Mouse (Mus musculus) stomach, embryonic 16.5 days (tissue): ENCODE results near the gene Ces1e. TPM values are rescaled to one million over a fixed set of nuclear protein-coding genes. Genes with fewer than 3 reads are reported as not detected.
"Not testable (repeated sequence)": the region's sequence is repeated elsewhere in the genome, so short reads cannot be mapped to it uniquely, and the experiment has no call there.

Source experiments
- ATAC-seq: fragments of 200-750 bp; cut with Nextera tagmentation; 2 replicates; pipeline ENCODE4 v1.8.0; 2017; ENCODE audit warnings: moderate number of reproducible peaks, moderate TSS enrichment; ENCODE audit not compliant: insufficient read depth, low FRiP score
- H3K27ac ChIP-seq: fragments of 300-500 bp; sonication (generic); 2 replicates; pipeline ENCODE4 v1.5.1; 2014; ENCODE audit warnings: low read length
- H3K27me3 ChIP-seq: fragments of 300-500 bp; sonication (generic); 2 replicates; pipeline ENCODE4 v1.6.1; 2014; ENCODE audit warnings: low read length, control low read depth, mixed read lengths; ENCODE audit not compliant: control insufficient read depth, insufficient read depth
- H3K36me3 ChIP-seq: fragments of 300-500 bp; sonication (generic); 2 replicates; pipeline ENCODE4 v1.6.1; 2014; ENCODE audit warnings: low read length; ENCODE audit not compliant: control insufficient read depth, insufficient read depth
- H3K4me1 ChIP-seq: fragments of 300-500 bp; sonication (generic); 2 replicates; pipeline ENCODE4 v1.6.1; 2014; ENCODE audit warnings: low read length, control low read depth, mixed read lengths; ENCODE audit not compliant: control insufficient read depth, insufficient read depth
- H3K4me2 ChIP-seq: fragments of 300-500 bp; sonication (generic); 2 replicates; pipeline ENCODE4 v1.6.1; 2014; ENCODE audit warnings: low read depth, low read length, mixed read lengths
- H3K4me3 ChIP-seq: fragments of 300-500 bp; sonication (generic); replicated peaks from 2 replicates; pipeline ENCODE4 v1.5.1; 2014; ENCODE audit warnings: mild to moderate bottlenecking, low read length
- H3K9ac ChIP-seq: fragments of 300-500 bp; sonication (generic); 2 replicates; pipeline ENCODE4 v1.6.1; 2014; ENCODE audit warnings: low read length
- H3K9me3 ChIP-seq: fragments of 300-500 bp; sonication (generic); replicated peaks from 2 replicates; pipeline ENCODE4 v1.6.1; 2016; ENCODE audit warnings: low read length, control low read depth; ENCODE audit not compliant: control insufficient read depth
- WGBS: fragments of 180-500 bp; shearing (Covaris S2); extraction: QIAGEN DNeasy Blood & Tissue Kit; methylation state at CpG from one replicate; pipeline ENCODE4 v1.1.7; 2014; 5-methylcytosine and 5-hydroxymethylcytosine counted together
- polyA plus RNA-seq: library from polyadenylated mRNA; unstranded; fragments of >200 nt; fragmentation: Nextera tagmentation; extraction: Ambion mirVana; gene quantifications from 2 replicates; pipeline ENCODE4 v1.2.1, GENCODE M21; 2015

Gene Ces1e
- polyA plus RNA-seq, 1 experiment from 2014 or later: 2.0 TPM

- ATAC-seq: not testable (repeated sequence)
Measured at GRCm38 (mm10) chr8:93199146-93199545, 30.3 kb downstream of the Ces1e start.

GRCm38 (mm10) chr8:93197685-93198525 is 31.5 kb downstream of the Ces1e start, which contains the start of gene Ces1d:
Gene Ces1d (minus strand): TSS chr8:93197838.
- H3K27ac ChIP-seq: no peak within 1 kb of the TSS
- H3K4me3 ChIP-seq: no peak within 1 kb of the TSS
- H3K9ac ChIP-seq: no peak within 1 kb of the TSS
- no peak within 1 kb of the TSS for H3K4me2 ChIP-seq
- no peaks in the 10 kb centered on the region for H3K36me3 ChIP-seq
- no peaks in the 10 kb centered on the region for H3K27me3 ChIP-seq
- H3K4me1 ChIP-seq: peaks cover 4% of the 10 kb centered on the region; the same call in 1 of the 2 replicates
- H3K9me3 ChIP-seq: no peaks in the 10 kb centered on the region
- 67% methylated on average over 8 of the region's 8 CpGs for WGBS
- ATAC-seq: peak; percentile 75

More at GRCm38 (mm10) chr8:93199146-93199545, 30.3 kb downstream of the Ces1e start:
- not testable (repeated sequence) for H3K4me1 ChIP-seq, H3K36me3 ChIP-seq, H3K9me3 ChIP-seq, H3K4me2 ChIP-seq, H3K27me3 ChIP-seq, H3K9ac ChIP-seq, H3K4me3 ChIP-seq, H3K27ac ChIP-seq
- WGBS: 52% methylated on average over 7 of the region's 7 CpGs

GRCm38 (mm10) chr8:93196436-93196835 is 33.0 kb downstream of the Ces1e start:
- Histone ChIP-seq H3K4me1 (peaks cover 4% of the 10 kb centered on the region; the same call in 1 of the 2 replicates), H3K27me3 (no peaks in the 10 kb centered on the region), H3K4me3 (no peak overlapping the region), H3K9me3 (no peaks in the 10 kb centered on the region), H3K4me2 (no peak overlapping the region), H3K36me3 (no peaks in the 10 kb centered on the region), H3K27ac (no peak overlapping the region), H3K9ac (no peak overlapping the region)
- WGBS: 82% methylated on average over 5 of the region's 5 CpGs
- no peak for ATAC-seq

GRCm38 (mm10) chr8:93180581-93181129 is 48.8 kb downstream of the Ces1e start:
- no peak overlapping the region for H3K4me3 ChIP-seq
- H3K9me3 ChIP-seq: no peaks in the 10 kb centered on the region
- H3K9ac ChIP-seq: no peak overlapping the region
- H3K27ac ChIP-seq: no peak overlapping the region
- no peaks in the 10 kb centered on the region for H3K27me3 ChIP-seq
- H3K36me3 ChIP-seq: no peaks in the 10 kb centered on the region
- 49% methylated on average over 4 of the region's 4 CpGs for WGBS
- peak; percentile 60; the same call in 1 of the 2 replicates for ATAC-seq
- H3K4me1 ChIP-seq: no peaks in the 10 kb centered on the region
- no peak overlapping the region for H3K4me2 ChIP-seq

- no peaks in the 10 kb centered on the region for H3K27me3 ChIP-seq
- H3K36me3 ChIP-seq: no peaks in the 10 kb centered on the region
- H3K9me3 ChIP-seq: no peaks in the 10 kb centered on the region
- WGBS: 47% methylated on average over 1 of the region's 1 CpGs
- H3K4me3 ChIP-seq: no peak overlapping the region
- no peak overlapping the region for H3K27ac ChIP-seq
- H3K9ac ChIP-seq: no peak overlapping the region
- ATAC-seq: no peak
- 0 out of 2 replicates have a peak, but pooled peaks cover 6% of the 10 kb centered on the region for H3K4me1 ChIP-seq
- no peak overlapping the region for H3K4me2 ChIP-seq
Measured at GRCm38 (mm10) chr8:93176593-93176992, 52.8 kb downstream of the Ces1e start.

- H3K27me3 ChIP-seq: no peaks in the 10 kb centered on the region
- H3K4me3 ChIP-seq: no peak overlapping the region
- H3K4me2 ChIP-seq: no peak overlapping the region
- no peak for ATAC-seq
- no peaks in the 10 kb centered on the region for H3K9me3 ChIP-seq
- 81% methylated on average over 2 of the region's 2 CpGs for WGBS
- H3K36me3 ChIP-seq: no peaks in the 10 kb centered on the region
- 0 out of 2 replicates have a peak, but pooled peaks cover 6% of the 10 kb centered on the region for H3K4me1 ChIP-seq
- H3K9ac ChIP-seq: no peak overlapping the region
- H3K27ac ChIP-seq: no peak overlapping the region
Measured at GRCm38 (mm10) chr8:93174554-93174953, 54.9 kb downstream of the Ces1e start.

- 12% methylated on average over 1 of the region's 1 CpGs for WGBS
- Histone ChIP-seq H3K27me3 (no peaks in the 10 kb centered on the region), H3K9me3 (no peaks in the 10 kb centered on the region), H3K4me1 (0 out of 2 replicates have a peak, but pooled peaks cover 6% of the 10 kb centered on the region), H3K9ac (no peak overlapping the region), H3K36me3 (no peaks in the 10 kb centered on the region), H3K27ac (no peak overlapping the region), H3K4me2 (no peak overlapping the region), H3K4me3 (no peak overlapping the region)
- peak; percentile 75; the same call in 1 of the 2 replicates for ATAC-seq
Measured at GRCm38 (mm10) chr8:93171846-93172590, 57.4 kb downstream of the Ces1e start.

- no peaks in the 10 kb centered on the region for H3K9me3 ChIP-seq
- no peaks in the 10 kb centered on the region for H3K4me1 ChIP-seq
- H3K9ac ChIP-seq: no peak overlapping the region
- no peaks in the 10 kb centered on the region for H3K36me3 ChIP-seq
- H3K27ac ChIP-seq: no peak overlapping the region
- no peak for ATAC-seq
- H3K4me2 ChIP-seq: no peak overlapping the region
- H3K4me3 ChIP-seq: no peak overlapping the region
- 84% methylated on average over 1 of the region's 1 CpGs for WGBS
- no peaks in the 10 kb centered on the region for H3K27me3 ChIP-seq
Measured at GRCm38 (mm10) chr8:93163363-93163762, 66.1 kb downstream of the Ces1e start.

GRCm38 (mm10) chr8:93151401-93151800 is 78.0 kb downstream of the Ces1e start:
- no peak for ATAC-seq
- Histone ChIP-seq H3K27ac (no peak overlapping the region), H3K27me3 (no peaks in the 10 kb centered on the region), H3K36me3 (no peaks in the 10 kb centered on the region), H3K9me3 (no peaks in the 10 kb centered on the region), H3K9ac (no peak overlapping the region), H3K4me2 (no peak overlapping the region), H3K4me3 (no peak overlapping the region), H3K4me1 (no peaks in the 10 kb centered on the region)
- WGBS: 91% methylated on average over 1 of the region's 1 CpGs
